Mouse (Mus musculus) layer of hippocampus, adult 8-10 months (tissue): ENCODE data around the gene Thra. TPM values are rescaled to one million over a fixed set of nuclear protein-coding genes. Genes with fewer than 3 reads are reported as not detected.

ENCODE experiments used
- DNase-seq, 2 experiments: peaks; one replicate each; pipeline ENCODE4 v3.0.0; 2022; ENCODE audit warnings: low spot score in 2 of 2
- total RNA-seq, 4 experiments: library from RNA; stranded (reverse); gene quantifications; 2 replicates each; pipeline ENCODE4 v1.2.4; 2022

Gene Thra
- total RNA-seq, 4 experiments from 2014 or later, result 919 to 985 (median 938) TPM

- DNase-seq, result no peak
Measured at GRCm38 (mm10) chr11:98744456-98745019, 4.1 kb downstream of the Thra start.

GRCm38 (mm10) chr11:98745932-98746853, 5.8 kb downstream of the Thra start:
- no peak for DNase-seq

- DNase-seq, result peak; percentile 93 to 96
Measured at GRCm38 (mm10) chr11:98746855-98747693, 6.6 kb downstream of the Thra start.

- no peak for DNase-seq
Measured at GRCm38 (mm10) chr11:98747804-98748505, 7.5 kb downstream of the Thra start.

- DNase-seq, result no peak
Measured at GRCm38 (mm10) chr11:98748506-98749416, 8.3 kb downstream of the Thra start.

GRCm38 (mm10) chr11:98749716-98750115, 9.3 kb downstream of the Thra start:
- no peak for DNase-seq

GRCm38 (mm10) chr11:98750351-98751201, 10.1 kb downstream of the Thra start:
- peak; percentile 85 to 86 for DNase-seq

- no peak for DNase-seq
Measured at GRCm38 (mm10) chr11:98751221-98751782, 10.9 kb downstream of the Thra start.

GRCm38 (mm10) chr11:98752562-98753140, 12.2 kb downstream of the Thra start:
- no peak for DNase-seq

- DNase-seq, result no peak
Measured at GRCm38 (mm10) chr11:98753264-98753663, 12.8 kb downstream of the Thra start.

GRCm38 (mm10) chr11:98754151-98754620, 13.7 kb downstream of the Thra start:
- DNase-seq, result no peak

GRCm38 (mm10) chr11:98754621-98755181, 14.3 kb downstream of the Thra start:
- DNase-seq, result no peak

GRCm38 (mm10) chr11:98755726-98756380, 15.4 kb downstream of the Thra start:
- no peak for DNase-seq

GRCm38 (mm10) chr11:98756711-98757110, 16.3 kb downstream of the Thra start:
- DNase-seq, result no peak

- no peak for DNase-seq
Measured at GRCm38 (mm10) chr11:98761939-98762338, 21.5 kb downstream of the Thra start.

- DNase-seq, result no peak
Measured at GRCm38 (mm10) chr11:98762756-98763501, 22.5 kb downstream of the Thra start.

- no peak for DNase-seq
Measured at GRCm38 (mm10) chr11:98763502-98763861, 23.0 kb downstream of the Thra start.
